Mouse (Mus musculus) lung, embryonic 14.5 days (tissue): ENCODE measurements around the gene Gm20696. TPM values are rescaled to one million over a fixed set of nuclear protein-coding genes. Genes with fewer than 3 reads are reported as not detected.

ENCODE experiments used
- ATAC-seq: fragments of 200-750 bp; cut with Nextera tagmentation; 2 replicates; pipeline ENCODE4 v1.8.0; 2017; ENCODE audit warnings: mild to moderate bottlenecking, moderate TSS enrichment, moderate library complexity; ENCODE audit not compliant: insufficient read depth
- DNase-seq: peaks from one replicate; pipeline ENCODE4 v3.0.0-alpha.2; 2015
- H3K27ac ChIP-seq: fragments of 300-500 bp; sonication (generic); 2 replicates; pipeline ENCODE4 v1.5.1; 2014; ENCODE audit warnings: low read depth, mild to moderate bottlenecking, moderate library complexity
- H3K27me3 ChIP-seq: fragments of 300-500 bp; sonication (generic); 2 replicates; pipeline ENCODE4 v1.6.1; 2014; ENCODE audit warnings: low read length, control low read depth; ENCODE audit not compliant: insufficient read depth
- H3K36me3 ChIP-seq: fragments of 300-500 bp; sonication (generic); 2 replicates; pipeline ENCODE4 v1.6.1; 2014; ENCODE audit warnings: control low read depth; ENCODE audit not compliant: insufficient read depth
- H3K4me1 ChIP-seq: fragments of 300-500 bp; sonication (generic); 2 replicates; pipeline ENCODE4 v1.6.1; 2014; ENCODE audit warnings: antibody characterized with exemption, control low read depth; ENCODE audit not compliant: insufficient read depth
- H3K4me2 ChIP-seq: fragments of 300-500 bp; sonication (generic); 2 replicates; pipeline ENCODE4 v1.6.1; 2014; ENCODE audit warnings: mild to moderate bottlenecking
- H3K4me3 ChIP-seq: fragments of 300-500 bp; sonication (generic); 2 replicates; pipeline ENCODE4 v1.5.1; 2014; ENCODE audit warnings: low read depth, low read length
- H3K9ac ChIP-seq: fragments of 300-500 bp; sonication (generic); 2 replicates; pipeline ENCODE4 v1.6.1; 2014
- H3K9me3 ChIP-seq: fragments of 300-500 bp; sonication (generic); 2 replicates; pipeline ENCODE4 v1.6.1; 2016; ENCODE audit warnings: low read depth, low read length, control low read depth
- CTCF ChIP-seq: IDR thresholded peaks from 2 replicates; pipeline ENCODE4 v1.5.1; 2016; ENCODE audit warnings: antibody characterized with exemption, low read depth
- WGBS: fragments of 180-500 bp; shearing (Covaris S2); extraction: QIAGEN DNeasy Blood & Tissue Kit; methylation state at CpG from one replicate; pipeline ENCODE4 v1.1.7; 2014; 5-methylcytosine and 5-hydroxymethylcytosine counted together
- polyA plus RNA-seq: library from polyadenylated mRNA; unstranded; fragments of >200 nt; fragmentation: Nextera tagmentation; extraction: Ambion mirVana; gene quantifications from 2 replicates; pipeline ENCODE4 v1.2.1, GENCODE M21; 2014

Gene Gm20696
- polyA plus RNA-seq, 1 experiment from 2014 or later: 7.3 TPM

DNA sequence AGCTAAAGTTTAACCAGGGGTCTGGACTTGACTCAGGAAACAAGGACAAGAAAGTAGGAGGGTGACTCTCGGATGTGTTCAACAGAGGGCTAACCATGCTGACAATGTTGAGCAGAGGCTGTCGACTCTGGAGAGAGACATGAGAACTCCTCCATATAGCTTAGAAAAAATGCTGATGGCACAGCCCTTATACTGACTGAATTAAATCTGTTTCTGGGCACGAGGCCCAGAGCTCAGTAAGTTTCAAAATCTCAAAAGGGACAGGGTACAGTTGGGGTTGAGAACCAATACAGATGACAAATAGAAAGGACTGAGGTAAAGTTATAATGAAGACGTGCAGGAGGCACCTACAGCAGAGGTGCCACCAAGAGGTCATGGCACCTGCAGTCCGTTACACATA is 386.0 kb downstream of the Gm20696 start:
- no peak for TF ChIP-seq CTCF
- no peak overlapping the region for H3K9ac ChIP-seq
- H3K27ac ChIP-seq: no peak overlapping the region
- H3K36me3 ChIP-seq: no peaks in the 10 kb centered on the region
- ATAC-seq: no peak
- no peaks in the 10 kb centered on the region for H3K4me1 ChIP-seq
- H3K27me3 ChIP-seq: no peaks in the 10 kb centered on the region
- DNase-seq: no peak
- H3K4me2 ChIP-seq: no peak overlapping the region
- no peaks in the 10 kb centered on the region for H3K9me3 ChIP-seq
- H3K4me3 ChIP-seq: no peak overlapping the region
- 68% methylated on average over 5 of the region's 5 CpGs for WGBS

DNA sequence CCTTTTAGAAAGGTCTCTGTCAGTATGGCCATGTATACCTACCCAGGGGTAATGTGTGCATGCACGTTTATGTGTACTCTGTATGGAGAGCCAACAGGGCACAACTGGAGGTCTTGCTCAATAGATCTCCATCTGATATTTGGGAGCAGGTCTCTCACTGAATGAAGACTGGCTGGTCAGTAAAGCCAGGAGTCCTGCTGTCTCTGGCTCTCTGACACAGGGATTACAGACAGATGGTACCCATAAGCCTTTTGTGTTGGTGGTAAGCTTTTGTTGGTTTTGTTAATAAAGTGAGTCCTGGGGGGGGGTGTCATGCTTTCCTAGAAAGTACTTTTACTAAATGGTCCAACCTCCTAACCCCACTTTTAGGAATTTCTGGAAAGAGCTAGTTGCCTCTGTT is 389.3 kb downstream of the Gm20696 start:
- Histone ChIP-seq H3K4me1 (no peaks in the 10 kb centered on the region), H3K9ac (no peak overlapping the region), H3K4me3 (no peak overlapping the region), H3K27me3 (no peaks in the 10 kb centered on the region), H3K36me3 (no peaks in the 10 kb centered on the region), H3K9me3 (no peaks in the 10 kb centered on the region), H3K4me2 (no peak overlapping the region), H3K27ac (no peak overlapping the region)
- no peak for ATAC-seq
- TF ChIP-seq CTCF: no peak
- no peak for DNase-seq
- 68% methylated on average over 1 of the region's 1 CpGs for WGBS

DNA sequence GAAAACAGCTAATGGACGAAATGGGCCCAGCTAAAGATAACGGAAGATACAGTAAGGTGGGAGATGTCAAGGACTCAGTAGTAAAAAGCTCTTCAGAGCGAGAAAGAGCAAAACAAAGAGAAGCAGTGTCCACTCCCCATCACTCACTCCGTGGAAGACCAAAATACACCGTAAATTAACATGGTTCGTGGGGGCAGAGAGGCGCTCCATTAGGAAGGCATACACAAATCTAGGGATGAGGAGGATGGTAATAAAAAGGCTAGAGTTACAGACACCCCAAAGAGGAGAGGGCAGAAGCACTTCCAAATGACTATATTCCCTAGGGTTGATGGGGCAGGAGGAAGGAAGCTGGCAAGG is 390.3 kb downstream of the Gm20696 start:
- H3K36me3 ChIP-seq: no peaks in the 10 kb centered on the region
- no peak for DNase-seq
- H3K9ac ChIP-seq: no peak overlapping the region
- ATAC-seq: no peak
- H3K27ac ChIP-seq: peak overlapping the region; percentile 68
- no peaks in the 10 kb centered on the region for H3K9me3 ChIP-seq
- H3K4me2 ChIP-seq: peak overlapping the region; percentile 16; the same call in 1 of the 2 replicates
- 30% methylated on average over 7 of the region's 7 CpGs for WGBS
- H3K27me3 ChIP-seq: no peaks in the 10 kb centered on the region
- H3K4me1 ChIP-seq: no peaks in the 10 kb centered on the region
- H3K4me3 ChIP-seq: no peak overlapping the region
- TF ChIP-seq CTCF: no peak

DNA sequence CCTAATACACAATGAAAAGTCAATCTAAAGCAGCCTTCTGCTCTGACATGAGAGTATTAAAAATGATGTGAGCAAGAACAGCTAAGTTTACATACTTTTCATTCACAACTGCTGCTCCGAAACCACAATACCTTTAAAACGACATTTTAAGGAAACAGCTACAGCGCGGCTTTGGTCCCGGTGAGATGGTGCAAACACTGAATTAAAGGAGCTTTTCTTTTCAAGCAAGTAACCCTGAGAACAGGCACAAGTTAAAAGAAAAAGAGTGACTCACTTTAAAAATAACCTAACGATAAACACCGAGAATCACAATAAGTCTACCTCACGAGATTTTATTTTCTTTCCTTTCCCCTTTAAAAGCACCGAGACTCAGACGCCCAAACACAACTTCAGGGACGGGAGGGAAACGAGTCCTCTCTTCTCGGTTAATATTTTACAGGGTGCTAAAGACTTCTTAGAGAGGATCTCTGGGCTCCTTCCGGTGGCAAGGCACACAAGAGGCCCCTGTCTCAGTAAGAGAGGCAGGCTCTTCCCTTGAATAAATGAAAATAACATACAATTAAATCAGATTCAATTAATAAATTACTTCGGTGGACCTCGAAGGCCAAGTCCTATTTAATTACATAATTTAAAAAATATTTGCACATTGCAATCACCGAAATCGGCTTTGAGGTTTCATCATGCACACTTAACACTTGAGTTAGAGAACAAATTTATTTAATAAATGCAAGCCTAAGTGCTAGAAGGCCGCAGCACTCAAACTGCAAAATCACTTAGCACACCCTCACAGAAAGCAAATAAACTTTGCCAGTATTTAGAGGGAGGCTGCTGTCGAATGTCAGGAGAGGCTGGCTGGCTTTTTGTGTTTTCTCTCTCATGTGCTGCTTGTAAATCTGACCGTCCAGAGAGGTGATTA is 391.0 kb downstream of the Gm20696 start:
- no peaks in the 10 kb centered on the region for H3K27me3 ChIP-seq
- H3K27ac ChIP-seq: peak overlapping the region; percentile 68
- no peak overlapping the region for H3K4me3 ChIP-seq
- H3K4me2 ChIP-seq: peak overlapping the region; percentile 55
- ATAC-seq (peak; percentile 63; the same call in 1 of the 2 replicates), DNase-seq (peak; percentile 60)
- H3K9me3 ChIP-seq: no peaks in the 10 kb centered on the region
- no peak for TF ChIP-seq CTCF
- no peaks in the 10 kb centered on the region for H3K36me3 ChIP-seq
- H3K9ac ChIP-seq: no peak overlapping the region
- 12% methylated on average over 21 of the region's 21 CpGs for WGBS
- no peaks in the 10 kb centered on the region for H3K4me1 ChIP-seq

DNA sequence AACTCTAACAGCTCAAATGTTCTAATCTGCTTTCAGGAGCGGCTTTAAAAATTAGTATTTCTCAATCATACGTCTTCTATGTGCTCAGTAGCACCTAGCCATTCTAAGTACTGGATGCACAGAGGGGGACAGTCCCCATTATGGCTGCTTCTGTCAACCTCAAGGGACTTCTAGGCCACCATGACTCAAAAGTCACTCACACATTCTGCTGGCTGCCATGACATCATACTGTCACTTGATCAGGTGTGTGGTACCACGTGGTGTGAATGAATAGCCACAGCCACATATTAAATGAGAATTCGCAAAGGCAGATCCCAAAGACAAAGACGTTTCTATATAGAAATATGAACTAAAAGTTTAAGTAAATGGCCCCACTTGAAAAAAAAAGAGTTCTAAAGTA is 391.9 kb downstream of the Gm20696 start:
- no peak for DNase-seq
- H3K4me2 ChIP-seq: no peak overlapping the region
- H3K4me1 ChIP-seq: no peaks in the 10 kb centered on the region
- TF ChIP-seq CTCF: no peak
- no peaks in the 10 kb centered on the region for H3K36me3 ChIP-seq
- H3K9ac ChIP-seq: no peak overlapping the region
- 69% methylated on average over 5 of the region's 5 CpGs for WGBS
- H3K27ac ChIP-seq: no peak overlapping the region
- H3K27me3 ChIP-seq: no peaks in the 10 kb centered on the region
- no peak overlapping the region for H3K4me3 ChIP-seq
- no peaks in the 10 kb centered on the region for H3K9me3 ChIP-seq
- ATAC-seq: no peak

DNA sequence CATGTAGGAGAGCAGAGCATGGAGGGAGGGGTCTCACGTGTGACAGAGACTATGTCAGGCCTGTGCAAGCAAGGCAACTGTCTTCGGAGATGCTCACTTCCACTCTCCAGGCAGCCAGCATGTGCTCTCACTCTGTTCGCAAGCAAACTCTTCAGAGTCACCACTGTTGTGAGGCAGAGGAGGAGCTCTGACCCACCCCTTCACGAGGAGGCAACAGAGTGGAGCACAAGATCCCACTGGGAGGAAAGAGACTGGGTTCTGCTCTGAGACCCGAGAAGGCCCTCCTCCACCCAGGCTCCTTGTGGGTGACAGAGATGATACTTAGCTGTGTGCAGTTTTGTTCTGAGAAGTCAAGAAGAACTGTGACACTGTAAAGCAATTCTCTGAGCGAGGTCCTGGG is 392.4 kb downstream of the Gm20696 start:
- Histone ChIP-seq H3K9me3 (no peaks in the 10 kb centered on the region), H3K27me3 (no peaks in the 10 kb centered on the region), H3K36me3 (no peaks in the 10 kb centered on the region), H3K9ac (no peak overlapping the region), H3K4me2 (no peak overlapping the region), H3K4me1 (no peaks in the 10 kb centered on the region), H3K27ac (no peak overlapping the region), H3K4me3 (no peak overlapping the region)
- ATAC-seq (no peak), DNase-seq (no peak)
- TF ChIP-seq CTCF: no peak
- WGBS: 53% methylated on average over 6 of the region's 6 CpGs

DNA sequence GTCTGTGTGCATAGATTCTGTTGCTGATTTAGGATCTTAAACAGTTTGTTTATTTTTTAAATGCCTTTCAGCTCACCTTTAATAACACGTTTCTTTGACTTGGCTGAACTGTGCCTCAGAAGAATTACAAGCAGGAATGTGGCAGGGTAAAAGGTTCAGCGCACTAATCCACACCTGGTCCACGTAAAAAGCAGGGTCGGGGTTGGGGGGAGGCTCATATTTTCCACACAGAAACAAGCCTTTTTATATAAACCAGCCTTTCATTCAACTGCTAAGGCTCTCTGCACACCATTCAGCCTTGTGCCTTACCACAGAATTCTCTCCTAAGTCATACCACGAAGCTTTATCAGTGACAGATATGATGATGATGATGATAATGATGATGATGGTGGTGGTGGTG is 393.4 kb downstream of the Gm20696 start:
- no peak overlapping the region for H3K27ac ChIP-seq
- H3K36me3 ChIP-seq: no peaks in the 10 kb centered on the region
- no peaks in the 10 kb centered on the region for H3K4me1 ChIP-seq
- H3K27me3 ChIP-seq: no peaks in the 10 kb centered on the region
- no peak overlapping the region for H3K9ac ChIP-seq
- ATAC-seq: no peak
- TF ChIP-seq CTCF: no peak
- H3K4me3 ChIP-seq: no peak overlapping the region
- no peak for DNase-seq
- H3K9me3 ChIP-seq: no peaks in the 10 kb centered on the region
- WGBS: 51% methylated on average over 5 of the region's 5 CpGs
- H3K4me2 ChIP-seq: no peak overlapping the region
